Mouse (Mus musculus): ENCODE results near the gene Olfr319. TPM values are rescaled to one million over a fixed set of nuclear protein-coding genes. Genes with fewer than 3 reads are reported as not detected.

Gene Olfr319
- polyA plus RNA-seq, 1 experiment from 2014 or later: not detected

GRCm38 (mm10) chr11:58752434-58752833 lies 53.5 kb downstream of the Olfr319 start, which contains the start of gene Olfr316:
Gene Olfr316 (plus strand): TSS chr11:58752734.
- H3K27me3 ChIP-seq (ENCODE audit: insufficient read depth, low read length): no peaks in the 10 kb centered on the region
- no peak within 1 kb of the TSS for H3K4me3 ChIP-seq (replicated peaks; ENCODE audit: low read depth, low read length)
- no peak within 1 kb of the TSS for H3K4me2 ChIP-seq (ENCODE audit: low read length)
- DNase-seq (ENCODE audit: low spot score) (no peak), ATAC-seq (replicated peaks; ENCODE audit: low FRiP score, low read depth) (no peak)
- H3K36me3 ChIP-seq (ENCODE audit: insufficient read depth, low read length): no peaks in the 10 kb centered on the region
- TF ChIP-seq CTCF (IDR thresholded peaks at IDR 0.05; ENCODE audit: low read depth): no peak
- 75% methylated on average over 2 of the region's 2 CpGs for WGBS
- H3K4me1 ChIP-seq (replicated peaks; ENCODE audit: insufficient read depth, low read length): no peaks in the 10 kb centered on the region
- H3K9ac ChIP-seq (ENCODE audit: low read depth, low read length): no peak within 1 kb of the TSS
- no peaks in the 10 kb centered on the region for H3K9me3 ChIP-seq (replicated peaks; ENCODE audit: low read length)
- no peak within 1 kb of the TSS for H3K27ac ChIP-seq

Other genes starting within 250 kb of the Olfr319 start
- not detected in 2 replicates for gene Lypd9, start 246.2 kb upstream of the Olfr319 start, polyA plus RNA-seq (2015; fragmentation: Nextera tagmentation; extraction: Ambion mirVana)
- not detected in 2 replicates for gene Olfr30, start 236.9 kb upstream of the Olfr319 start, polyA plus RNA-seq (2015; fragmentation: Nextera tagmentation; extraction: Ambion mirVana)
- 0.08 TPM in 1 of 2 replicates, not detected in the other for gene Olfr332, start 206.6 kb upstream of the Olfr319 start, polyA plus RNA-seq (2015; fragmentation: Nextera tagmentation; extraction: Ambion mirVana)
- gene Olfr331, start 196.6 kb upstream of the Olfr319 start, polyA plus RNA-seq (2015; fragmentation: Nextera tagmentation; extraction: Ambion mirVana): not detected in 2 replicates
- not detected in 2 replicates for gene Olfr330, start 164.3 kb upstream of the Olfr319 start, polyA plus RNA-seq (2015; fragmentation: Nextera tagmentation; extraction: Ambion mirVana)
- not detected in 2 replicates for gene Olfr329-ps, start 152.7 kb upstream of the Olfr319 start, polyA plus RNA-seq (2015; fragmentation: Nextera tagmentation; extraction: Ambion mirVana)
- gene Olfr328, start 143.5 kb upstream of the Olfr319 start, polyA plus RNA-seq (2015; fragmentation: Nextera tagmentation; extraction: Ambion mirVana): not detected in 2 replicates
- not detected in 2 replicates for gene Olfr224, start 128.6 kb upstream of the Olfr319 start, polyA plus RNA-seq (2015; fragmentation: Nextera tagmentation; extraction: Ambion mirVana)
- not detected in 2 replicates for gene Olfr325, start 121.4 kb upstream of the Olfr319 start, polyA plus RNA-seq (2015; fragmentation: Nextera tagmentation; extraction: Ambion mirVana)
- not detected in 2 replicates for gene Olfr324, start 104.0 kb upstream of the Olfr319 start, polyA plus RNA-seq (2015; fragmentation: Nextera tagmentation; extraction: Ambion mirVana)
- gene 2210407C18Rik, start 83.1 kb upstream of the Olfr319 start, polyA plus RNA-seq (2015; fragmentation: Nextera tagmentation; extraction: Ambion mirVana): not detected in 2 replicates
- gene Olfr323, start 68.7 kb upstream of the Olfr319 start, polyA plus RNA-seq (2015; fragmentation: Nextera tagmentation; extraction: Ambion mirVana): not detected in 2 replicates
- 0.08 and 0.14 TPM in 2 replicates for gene Trim58, start 58.7 kb upstream of the Olfr319 start, polyA plus RNA-seq (2015; fragmentation: Nextera tagmentation; extraction: Ambion mirVana)
- gene Olfr322, start 40.4 kb upstream of the Olfr319 start, polyA plus RNA-seq (2015; fragmentation: Nextera tagmentation; extraction: Ambion mirVana): 0.05 and 0.09 TPM in 2 replicates
- gene Olfr320, start 18.1 kb upstream of the Olfr319 start, polyA plus RNA-seq (2015; fragmentation: Nextera tagmentation; extraction: Ambion mirVana): not detected in 2 replicates
- gene Olfr318, start 24.9 kb downstream of the Olfr319 start, polyA plus RNA-seq (2015; fragmentation: Nextera tagmentation; extraction: Ambion mirVana): not detected in 2 replicates
- gene Olfr317, start 40.0 kb downstream of the Olfr319 start, polyA plus RNA-seq (2015; fragmentation: Nextera tagmentation; extraction: Ambion mirVana): not detected in 2 replicates
- gene Olfr316, start 53.6 kb downstream of the Olfr319 start, polyA plus RNA-seq (2015; fragmentation: Nextera tagmentation; extraction: Ambion mirVana): not detected in 2 replicates
- not detected in 2 replicates for gene Olfr315, start 74.0 kb downstream of the Olfr319 start, polyA plus RNA-seq (2015; fragmentation: Nextera tagmentation; extraction: Ambion mirVana)
- not detected in 2 replicates for gene Olfr314, start 83.8 kb downstream of the Olfr319 start, polyA plus RNA-seq (2015; fragmentation: Nextera tagmentation; extraction: Ambion mirVana)
- 0.31 and 0.37 TPM in 2 replicates for gene Fam183b, start 102.8 kb downstream of the Olfr319 start, polyA plus RNA-seq (2015; fragmentation: Nextera tagmentation; extraction: Ambion mirVana)
- not detected in 2 replicates for gene Olfr313, start 115.8 kb downstream of the Olfr319 start, polyA plus RNA-seq (2015; fragmentation: Nextera tagmentation; extraction: Ambion mirVana)
- gene Olfr312, start 130.1 kb downstream of the Olfr319 start, polyA plus RNA-seq (2015; fragmentation: Nextera tagmentation; extraction: Ambion mirVana): not detected in 2 replicates
- not detected in 2 replicates for gene Olfr311, start 140.1 kb downstream of the Olfr319 start, polyA plus RNA-seq (2015; fragmentation: Nextera tagmentation; extraction: Ambion mirVana)
- gene Gm12258, start 148.0 kb downstream of the Olfr319 start, polyA plus RNA-seq (2015; fragmentation: Nextera tagmentation; extraction: Ambion mirVana): 5.5 and 6.1 TPM in 2 replicates
- gene 2810021J22Rik, start 168.1 kb downstream of the Olfr319 start, polyA plus RNA-seq (2015; fragmentation: Nextera tagmentation; extraction: Ambion mirVana): 7.2 TPM in 2 replicates
- gene Zfp39, start 205.1 kb downstream of the Olfr319 start, polyA plus RNA-seq (2015; fragmentation: Nextera tagmentation; extraction: Ambion mirVana): 3.8 and 4.3 TPM in 2 replicates
- gene Btnl10, start 218.7 kb downstream of the Olfr319 start, polyA plus RNA-seq (2015; fragmentation: Nextera tagmentation; extraction: Ambion mirVana): 0.16 TPM in 1 of 2 replicates, not detected in the other
- 238 and 249 TPM in 2 replicates for gene Rnf187, start 239.8 kb downstream of the Olfr319 start, polyA plus RNA-seq (2015; fragmentation: Nextera tagmentation; extraction: Ambion mirVana)
- 43.9 and 45.8 TPM in 2 replicates for gene Hist3h2ba, start 249.8 kb downstream of the Olfr319 start, polyA plus RNA-seq (2015; fragmentation: Nextera tagmentation; extraction: Ambion mirVana)

Measured in kidney, postnatal 0 days (tissue).